Mouse (Mus musculus): Measurements from ENCODE around the gene Nav2.

DNA sequence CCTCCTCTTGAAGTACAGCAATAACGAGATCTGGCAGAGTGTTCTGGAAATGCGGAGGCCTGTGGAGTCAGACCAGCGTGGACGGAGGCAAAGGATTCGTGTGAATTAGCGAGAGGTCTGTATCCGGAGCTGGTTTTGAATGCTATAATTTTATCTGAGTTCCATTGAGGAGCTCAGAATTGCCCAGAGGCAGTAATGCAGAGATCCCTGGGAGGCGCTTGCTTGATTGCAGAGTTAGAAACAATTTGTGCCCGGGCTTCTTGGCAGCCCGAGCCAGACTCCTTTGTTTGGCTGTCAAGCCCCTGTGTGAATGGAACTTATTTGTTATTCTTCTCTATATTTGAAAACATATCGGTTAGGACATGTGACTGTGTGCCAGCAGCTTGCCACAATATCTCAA is 255.3 kb downstream of the Nav2 start:
- TF ChIP-seq CTCF (IDR thresholded peaks at IDR 0.05): no peak
- no peak for TF ChIP-seq EP300 (IDR thresholded peaks at IDR 0.05)

All from lung, postnatal 0 days (tissue).